Mouse (Mus musculus) retina, postnatal 7 days (tissue): ENCODE measurements around the gene Efr3b.

Source experiments
- DNase-seq: peaks from one replicate; pipeline ENCODE4 v3.0.0-alpha.2; 2012; ENCODE audit warnings: low read depth, low spot score

Efr3b gene

GRCm38 (mm10) chr12:4038061-4039041 is at the start of gene Efr3b:
Gene Efr3b, minus strand, starts transcription at chr12:4038915.
- DNase-seq, result peak; percentile 66

GRCm38 (mm10) chr12:4083441-4083840 is 44.7 kb upstream of the Efr3b start:
- DNase-seq, result no peak

- peak; percentile 92 for DNase-seq
These were observed 43.7 kb upstream of the Efr3b start, which contains the start of gene Dnajc27 for GRCm38 (mm10) chr12:4082132-4083001. Gene Dnajc27, plus strand, starts transcription at chr12:4082583.

DNA sequence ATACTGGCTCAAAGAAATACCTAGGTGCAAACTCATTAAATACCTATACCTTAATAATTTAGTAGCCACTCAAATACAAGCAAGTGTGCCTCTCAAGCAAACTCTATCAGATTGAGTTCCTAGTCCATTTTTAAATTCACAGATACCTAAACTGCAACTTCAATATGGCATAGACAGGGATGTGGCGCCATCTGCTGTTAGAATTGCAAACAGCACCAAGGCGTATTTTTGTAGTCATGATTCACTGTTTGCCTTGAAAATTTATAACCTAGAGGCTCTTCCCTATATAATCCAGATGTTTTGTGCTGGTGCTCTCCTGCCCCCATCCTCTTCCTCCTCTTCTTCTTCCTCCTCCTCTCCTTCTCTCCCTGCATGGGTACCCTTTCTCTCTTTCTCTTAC is 41.6 kb upstream of the Efr3b start:
- peak; percentile 55 for DNase-seq

DNA sequence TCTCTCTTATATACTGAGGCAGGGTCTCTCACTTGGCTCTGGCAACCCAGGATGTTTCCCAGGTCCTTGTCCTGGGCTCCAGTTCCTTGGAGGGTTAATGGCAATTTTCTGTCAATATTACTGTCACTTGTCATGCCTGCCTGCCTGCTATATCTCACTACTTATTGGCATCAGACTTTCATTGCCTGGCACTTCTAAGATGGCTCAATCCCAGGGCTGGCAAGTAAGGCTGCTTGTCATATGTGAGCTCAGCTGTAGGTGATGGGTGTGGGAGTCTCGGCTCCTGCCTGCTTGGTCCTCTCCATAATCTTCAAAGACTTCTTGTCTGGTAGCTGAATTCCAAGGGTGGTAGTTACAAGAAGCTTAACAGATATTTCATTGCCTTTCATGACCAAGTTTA is 39.4 kb upstream of the Efr3b start:
- DNase-seq, result no peak

- no peak for DNase-seq
These were observed 37.7 kb upstream of the Efr3b start for GRCm38 (mm10) chr12:4076383-4076782.

- no peak for DNase-seq
These were observed 36.7 kb upstream of the Efr3b start for GRCm38 (mm10) chr12:4075407-4075806.

DNA sequence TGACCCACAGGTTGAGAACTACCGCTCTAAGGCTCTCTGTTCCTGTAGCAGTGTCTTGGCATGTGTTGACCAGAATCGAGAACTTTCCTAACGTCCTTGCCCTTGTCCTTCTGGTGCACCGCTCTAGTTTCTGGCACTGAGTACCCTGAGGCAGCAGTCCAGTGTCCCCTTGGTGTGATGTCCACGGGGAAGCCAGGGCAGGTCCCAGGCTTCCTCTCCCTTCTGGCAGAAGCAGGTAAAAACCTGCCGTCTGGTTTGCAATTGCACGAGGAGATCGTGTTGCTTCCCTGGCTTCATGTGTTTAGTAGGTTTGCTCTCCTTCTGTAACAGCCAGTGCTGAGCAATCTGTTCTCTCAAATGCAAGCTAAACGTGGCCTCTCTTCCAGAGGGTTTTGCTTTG is 33.0 kb upstream of the Efr3b start:
- DNase-seq, result no peak

GRCm38 (mm10) chr12:4068551-4068950 is 29.8 kb upstream of the Efr3b start:
- DNase-seq, result no peak

- DNase-seq, result no peak
These were observed 28.2 kb upstream of the Efr3b start for GRCm38 (mm10) chr12:4066681-4067459.

GRCm38 (mm10) chr12:4065944-4066343 is 27.2 kb upstream of the Efr3b start:
- DNase-seq, result no peak

DNA sequence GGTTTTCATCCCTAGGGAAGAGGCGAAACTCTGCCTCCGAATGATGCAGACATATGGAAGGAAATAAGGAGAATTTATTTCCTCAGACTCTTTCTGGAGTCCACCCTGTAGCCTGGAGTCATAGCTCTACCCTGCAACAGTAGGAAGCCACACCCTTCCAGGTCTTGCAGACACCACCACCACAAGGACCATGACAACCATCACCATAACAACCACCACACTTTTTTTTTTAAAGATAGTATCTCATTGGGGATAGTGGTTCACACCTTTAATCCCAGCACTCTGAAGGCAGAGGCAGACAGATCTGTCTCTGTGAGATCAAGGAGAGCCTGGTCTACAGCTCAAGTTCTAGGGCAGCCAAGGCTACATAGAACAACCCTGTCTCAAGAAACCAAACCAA is 26.8 kb upstream of the Efr3b start:
- DNase-seq, result no peak

DNA sequence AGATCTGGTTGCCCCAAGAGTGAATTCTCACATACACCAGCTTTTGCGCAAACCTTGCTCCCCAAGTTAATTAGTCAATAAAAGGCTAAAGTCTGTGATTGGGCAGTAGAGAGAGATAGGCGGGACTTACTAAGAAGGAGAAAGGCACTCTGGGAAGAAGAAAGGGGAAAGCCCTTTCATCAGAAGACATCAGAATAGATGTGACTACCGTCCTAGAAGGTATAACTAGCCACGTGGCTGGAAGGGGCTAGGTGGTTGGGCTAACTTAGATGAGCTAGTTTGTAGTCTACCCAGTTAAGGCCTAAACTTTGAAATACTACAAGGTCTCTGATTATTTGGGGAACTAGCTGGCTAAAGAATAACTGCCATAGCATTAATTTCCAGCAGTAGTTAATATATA is 21.0 kb upstream of the Efr3b start:
- no peak for DNase-seq

DNA sequence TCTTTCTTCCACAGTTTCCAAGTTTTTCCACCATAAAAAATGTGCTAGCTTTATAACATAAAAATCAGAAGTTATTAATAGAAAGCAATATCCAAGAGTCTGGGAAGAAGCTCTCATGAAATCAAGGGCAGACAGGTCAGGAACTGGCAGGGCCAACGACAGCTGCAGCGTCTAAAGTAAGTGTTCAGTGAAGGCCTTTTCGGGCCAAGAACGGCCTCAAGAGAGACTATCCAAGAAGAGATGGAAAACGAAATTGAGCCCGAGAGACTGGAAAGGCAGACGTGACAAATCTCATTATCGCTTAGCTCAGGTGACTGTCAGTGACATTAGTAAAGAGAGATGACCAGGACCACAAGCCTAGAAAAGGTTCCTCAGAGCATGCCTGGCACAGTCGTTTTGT is 19.6 kb upstream of the Efr3b start:
- no peak for DNase-seq

DNA sequence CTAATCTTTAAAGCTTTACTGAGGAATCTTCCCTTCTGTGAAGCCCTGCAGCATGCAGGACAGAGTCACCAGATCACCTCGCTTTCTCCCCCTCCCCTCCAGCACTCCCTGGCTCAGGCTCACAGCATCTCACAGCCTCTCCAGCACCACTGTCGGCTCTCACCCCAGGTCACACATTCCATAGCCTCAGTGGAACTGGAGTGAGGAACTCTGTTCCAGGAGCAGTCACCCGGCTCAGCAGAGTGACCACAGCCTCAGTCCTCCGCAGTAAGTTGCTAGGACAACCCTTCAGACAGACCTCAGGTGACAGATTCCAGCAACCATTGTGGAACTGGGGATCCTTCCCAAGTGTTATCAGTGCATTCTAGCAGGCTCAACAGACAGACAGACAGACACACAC is 16.1 kb upstream of the Efr3b start:
- DNase-seq, result no peak

DNA sequence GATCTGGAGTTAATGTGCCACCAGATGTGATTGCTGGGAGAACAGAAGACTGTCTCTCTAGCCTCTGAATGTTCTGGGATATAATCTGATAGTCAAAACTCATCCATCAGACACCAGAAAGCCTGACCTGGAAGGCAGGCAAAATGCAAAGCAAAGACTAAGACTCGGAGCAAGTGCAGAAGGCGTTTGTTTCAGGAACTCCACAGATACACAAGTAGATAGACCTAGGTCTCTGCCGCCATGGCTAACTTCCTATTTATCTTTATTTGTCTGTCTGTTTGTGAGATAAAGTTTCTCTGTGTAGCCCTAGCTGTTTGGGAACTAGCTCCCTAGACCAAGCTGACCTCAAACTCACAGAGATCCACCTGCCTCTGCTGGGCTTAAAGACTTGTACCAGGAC is 14.9 kb upstream of the Efr3b start:
- no peak for DNase-seq

- no peak for DNase-seq
These were observed 12.2 kb upstream of the Efr3b start for GRCm38 (mm10) chr12:4050861-4051425.

- DNase-seq, result no peak
These were observed 9.3 kb upstream of the Efr3b start for GRCm38 (mm10) chr12:4048031-4048430.

- no peak for DNase-seq
These were observed 7.3 kb upstream of the Efr3b start for GRCm38 (mm10) chr12:4045992-4046391.

- DNase-seq, result no peak
These were observed 3.7 kb upstream of the Efr3b start for GRCm38 (mm10) chr12:4042411-4042810.

DNA sequence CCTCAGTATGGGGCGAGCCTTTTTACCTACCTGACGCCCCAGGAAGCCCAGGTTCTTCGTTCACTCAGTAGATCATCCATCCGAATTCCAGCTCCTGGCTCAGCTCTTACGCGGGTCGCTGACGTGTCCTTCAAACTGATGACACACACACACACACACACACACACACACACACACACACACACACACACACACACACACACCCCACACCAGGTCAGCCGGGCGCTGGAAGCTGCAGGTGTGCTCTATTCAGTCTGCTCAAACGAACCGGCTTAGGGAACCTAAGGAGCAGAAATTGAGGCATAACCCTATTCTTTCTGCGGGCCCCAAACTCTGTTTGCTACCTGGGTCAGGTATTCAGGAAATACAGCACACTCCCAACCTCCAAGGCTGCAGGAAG is 331 bp upstream of the Efr3b start:
- DNase-seq, result no peak
